Mouse (Mus musculus) ES-E14 (cell line): ENCODE results near the gene Mboat2. TPM values are rescaled to one million over a fixed set of nuclear protein-coding genes. Genes with fewer than 3 reads are reported as not detected.

Experiments
- DNase-seq: peaks from one replicate; pipeline ENCODE4 v3.0.0-alpha.2; 2013; ENCODE audit warnings: low read depth, low spot score
- H3K27ac ChIP-seq: 2 replicates; pipeline ENCODE4 v1.5.1; 2012; ENCODE audit warnings: low read depth, mild to moderate bottlenecking, low read length, moderate library complexity, mixed read lengths; ENCODE audit not compliant: poor library complexity, insufficient read depth, severe bottlenecking
- H3K36me3 ChIP-seq: 2 replicates; pipeline ENCODE4 v1.6.1; 2012; ENCODE audit warnings: mild to moderate bottlenecking, low read length, moderate library complexity, mixed read lengths; ENCODE audit not compliant: control insufficient read depth, poor library complexity, insufficient read depth, severe bottlenecking
- H3K4me1 ChIP-seq, 2 experiments: fragments of 150-350 bp in 1 of 2; sonication (generic) in 1 of 2; 2 replicates each; pipeline ENCODE4 v1.6.1; 2012; ENCODE audit warnings: low read length in 2 of 2, mild to moderate bottlenecking in 1 of 2, mixed read lengths in 1 of 2; ENCODE audit not compliant: control insufficient read depth in 2 of 2, insufficient read depth in 2 of 2, poor library complexity in 1 of 2
- H3K4me3 ChIP-seq, 2 experiments: fragments of 150-350 bp in 1 of 2; sonication (generic) in 1 of 2; 2 replicates each; pipeline ENCODE4 v1.5.1; 2012; ENCODE audit warnings: low read length in 2 of 2, low read depth in 1 of 2, mild to moderate bottlenecking in 1 of 2, mixed read lengths in 1 of 2; ENCODE audit not compliant: insufficient read depth in 1 of 2, poor library complexity in 1 of 2, severe bottlenecking in 1 of 2
- H3K9ac ChIP-seq: 2 replicates; pipeline ENCODE4 v1.6.1; 2012; ENCODE audit warnings: low read depth, mild to moderate bottlenecking, low read length, mixed read lengths; ENCODE audit not compliant: poor library complexity, insufficient read depth, severe bottlenecking
- H3K9me3 ChIP-seq: fragments of 150-350 bp; sonication (generic); 2 replicates; pipeline ENCODE4 v1.6.1; 2012; ENCODE audit warnings: low read depth, mild to moderate bottlenecking, low read length; ENCODE audit not compliant: control insufficient read depth, insufficient read depth
- CHD2 ChIP-seq: IDR thresholded peaks from 2 replicates; pipeline ENCODE4 v1.6.1; 2014; ENCODE audit warnings: mild to moderate bottlenecking, low read depth, low read length, inconsistent platforms
- HCFC1 ChIP-seq: IDR thresholded peaks from 2 replicates; pipeline ENCODE4 v1.6.1; 2012; ENCODE audit warnings: low read length, inconsistent platforms, borderline replicate concordance; ENCODE audit not compliant: insufficient read depth
- MAFK ChIP-seq: IDR thresholded peaks from 2 replicates; pipeline ENCODE4 v1.6.1; 2014; ENCODE audit warnings: mild to moderate bottlenecking, low read depth, low read length, inconsistent platforms; ENCODE audit not compliant: insufficient read depth
- ZC3H11A ChIP-seq: IDR thresholded peaks from 2 replicates; pipeline ENCODE4 v1.6.1; 2012; ENCODE audit warnings: low read depth, mild to moderate bottlenecking, inconsistent platforms, low read length, borderline replicate concordance
- ZNF384 ChIP-seq: IDR thresholded peaks from 2 replicates; pipeline ENCODE4 v1.6.1; 2012; ENCODE audit warnings: low read depth, low read length, inconsistent platforms
- in situ Hi-C, 2 experiments: fragments of 600-800 bp; cut with MboI; formaldehyde crosslinking; loops; one replicate each; pipeline ENCODE4 v1.15.1; 2025; ENCODE audit warnings: low sequenced_read_pairs in 2 of 2, inconsistent platforms in 1 of 2; ENCODE audit not compliant: unreplicated experiment in 2 of 2
- total RNA-seq: library from RNA; depleted of rRNA; stranded (reverse); fragments of 300-350 nt; gene quantifications from 2 replicates; pipeline ENCODE4 v1.2.3, GENCODE M21; 2012

Mboat2 gene
- total RNA-seq, 1 experiment = 16.0 TPM

DNA sequence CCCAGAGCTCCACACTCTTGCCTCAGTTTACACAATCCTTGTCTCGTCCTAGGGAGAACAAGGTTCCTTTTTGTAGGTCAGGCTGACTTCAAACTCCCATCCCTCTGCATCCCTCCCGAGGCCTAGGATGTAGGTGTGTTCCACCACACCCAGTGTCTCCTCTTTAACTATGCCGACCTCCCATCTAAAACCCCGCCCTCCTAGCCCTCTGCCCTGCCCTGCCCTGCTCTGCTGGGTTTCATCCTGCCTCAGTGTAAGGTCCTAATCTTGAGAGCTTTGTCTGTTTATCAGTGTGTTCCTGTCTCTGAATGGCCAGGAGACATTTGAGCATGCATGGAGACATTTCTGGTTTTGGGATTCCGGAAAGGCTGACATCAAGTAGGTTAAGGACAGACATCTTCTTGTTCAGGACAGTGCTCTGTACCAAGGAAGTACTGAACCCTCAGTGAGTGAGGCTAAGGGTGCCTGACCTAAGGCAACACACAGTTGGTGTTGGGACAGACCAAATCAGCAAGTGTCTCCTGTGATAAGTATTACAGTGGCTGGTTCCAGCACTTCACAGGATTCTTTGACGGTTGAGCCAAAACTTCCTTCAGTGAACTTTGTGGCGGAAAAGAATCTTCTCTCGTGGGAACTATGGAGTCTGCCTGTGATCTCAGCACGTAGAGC is 112.1 kb downstream of the Mboat2 start:
- no peak for TF ChIP-seq CHD2
- no peak for TF ChIP-seq MAFK
- TF ChIP-seq ZC3H11A = no peak
- TF ChIP-seq ZNF384 = no peak
- TF ChIP-seq HCFC1 = no peak
- H3K4me3 ChIP-seq = no peak overlapping the region
- no peak for DNase-seq
- H3K36me3 ChIP-seq = peaks cover 14% of the 10 kb centered on the region; the same call in 1 of the 2 replicates
- no peak overlapping the region for H3K27ac ChIP-seq
- H3K9me3 ChIP-seq = no peaks in the 10 kb centered on the region
- in situ Hi-C loops = loop anchor here in 1 of 2 experiments (10.0 kb wide), 1 partner anchor 228 kb away; no protein-coding TSS in a partner anchor
- no peaks in the 10 kb centered on the region for H3K4me1 ChIP-seq
- H3K9ac ChIP-seq = no peak overlapping the region

DNA sequence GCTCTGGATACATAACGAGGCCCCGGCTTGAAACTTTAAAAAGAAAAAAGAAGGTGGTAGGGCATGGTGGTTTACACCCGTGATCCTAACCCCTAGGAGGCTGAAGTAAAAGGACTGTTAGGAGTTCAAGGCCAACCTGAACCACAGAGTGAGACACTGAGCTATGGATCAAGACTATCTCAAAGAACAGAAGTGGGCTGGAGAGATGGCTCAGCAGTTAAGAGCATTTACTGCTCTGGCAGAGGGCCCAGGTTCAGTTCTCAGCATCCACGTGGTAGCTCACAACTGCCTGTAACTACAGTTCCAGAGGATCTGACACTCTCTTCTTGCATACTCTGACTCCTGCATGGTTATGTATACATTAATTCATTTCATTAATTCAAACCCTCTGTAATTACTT is 112.7 kb downstream of the Mboat2 start:
- in situ Hi-C loops = loop anchor here in 1 of 2 experiments (10.0 kb wide), 1 partner anchor 229 kb away; no protein-coding TSS in a partner anchor
- peaks cover 14% of the 10 kb centered on the region; the same call in 1 of the 2 replicates for H3K36me3 ChIP-seq
- H3K9me3 ChIP-seq = no peaks in the 10 kb centered on the region
- no peak overlapping the region for H3K9ac ChIP-seq
- H3K4me1 ChIP-seq = no peaks in the 10 kb centered on the region
- DNase-seq = no peak
- no peak for TF ChIP-seq CHD2
- TF ChIP-seq ZC3H11A = no peak
- no peak for TF ChIP-seq HCFC1
- no peak for TF ChIP-seq ZNF384
- TF ChIP-seq MAFK = no peak
- H3K4me3 ChIP-seq = no peak overlapping the region
- H3K27ac ChIP-seq = no peak overlapping the region

DNA sequence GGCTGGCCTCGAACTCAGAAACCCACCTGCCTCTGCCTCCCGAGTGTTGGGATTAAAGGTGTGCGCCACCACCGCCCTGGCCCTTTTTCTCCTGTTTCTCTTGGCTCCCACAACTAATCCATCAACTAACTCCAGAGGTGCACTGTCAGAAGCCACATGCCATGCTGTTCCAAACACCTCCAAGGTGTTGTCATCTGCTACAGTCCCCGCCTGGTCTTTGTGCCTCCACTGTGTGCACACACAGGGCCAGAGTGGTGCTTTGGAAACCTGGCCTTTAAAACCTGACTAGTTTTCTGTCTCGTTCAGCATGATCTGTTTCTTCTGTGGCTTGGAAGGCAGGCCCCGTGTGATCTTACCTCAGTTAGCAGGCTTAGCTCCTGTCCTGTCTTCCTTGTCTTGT is 113.9 kb downstream of the Mboat2 start:
- no peak overlapping the region for H3K4me3 ChIP-seq
- H3K36me3 ChIP-seq = peaks cover 14% of the 10 kb centered on the region; the same call in 1 of the 2 replicates
- no peak for DNase-seq
- H3K4me1 ChIP-seq = no peaks in the 10 kb centered on the region
- in situ Hi-C loops = loop anchor here in 1 of 2 experiments (10.0 kb wide), 1 partner anchor 230 kb away; no protein-coding TSS in a partner anchor
- no peak overlapping the region for H3K27ac ChIP-seq
- TF ChIP-seq ZNF384 (no peak), HCFC1 (no peak), ZC3H11A (no peak), CHD2 (no peak), MAFK (no peak)
- no peak overlapping the region for H3K9ac ChIP-seq
- no peaks in the 10 kb centered on the region for H3K9me3 ChIP-seq

DNA sequence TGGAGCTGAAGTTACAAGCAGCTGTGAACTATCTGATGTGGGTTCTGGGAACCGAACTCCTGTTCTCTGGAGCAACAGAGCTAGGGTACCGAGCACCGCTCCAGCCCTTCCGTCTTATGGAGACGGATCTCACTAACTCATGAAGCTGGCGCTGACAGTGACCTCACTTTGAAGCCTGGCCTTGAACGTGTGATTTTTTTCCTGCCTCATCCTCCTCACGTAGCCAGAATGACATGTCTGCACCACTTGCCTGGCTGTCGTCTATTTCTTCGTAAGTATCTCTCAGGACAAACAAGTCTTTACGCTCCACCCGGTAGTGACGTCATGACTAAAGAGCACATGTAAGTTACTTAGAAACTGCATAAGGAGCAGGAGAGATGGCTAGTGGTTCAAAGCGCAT is 116.4 kb downstream of the Mboat2 start:
- in situ Hi-C loops = loop anchor here in 1 of 2 experiments (10.0 kb wide), 1 partner anchor 232 kb away; no protein-coding TSS in a partner anchor
- Histone ChIP-seq H3K4me3 (no peak overlapping the region), H3K36me3 (peaks cover 8% of the 10 kb centered on the region; the same call in 1 of the 2 replicates), H3K4me1 (no peaks in the 10 kb centered on the region), H3K9ac (no peak overlapping the region), H3K9me3 (no peaks in the 10 kb centered on the region), H3K27ac (no peak overlapping the region)
- TF ChIP-seq ZC3H11A = no peak
- no peak for TF ChIP-seq ZNF384
- DNase-seq = no peak

DNA sequence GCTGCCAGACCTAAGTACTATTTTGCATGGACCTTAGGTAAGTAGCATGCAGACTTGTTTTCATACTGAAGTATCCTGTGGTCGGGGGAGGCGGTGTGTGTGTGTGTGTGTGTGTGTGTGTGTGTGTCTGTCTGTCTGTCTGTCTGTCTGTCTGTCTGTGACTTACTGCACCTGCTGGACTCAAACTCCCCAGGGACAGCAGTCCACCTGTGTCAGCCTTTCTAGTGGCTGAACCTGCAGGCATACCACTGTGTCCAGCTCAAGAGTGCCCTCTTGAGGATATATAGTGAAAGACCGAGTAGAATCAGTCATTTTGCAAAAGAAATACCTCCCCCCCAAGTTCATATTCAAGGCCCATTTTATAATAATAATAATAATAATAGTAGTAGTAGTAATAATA is 117.7 kb downstream of the Mboat2 start:
- Histone ChIP-seq H3K27ac (no peak overlapping the region), H3K4me1 (no peaks in the 10 kb centered on the region), H3K4me3 (no peak overlapping the region), H3K9me3 (no peaks in the 10 kb centered on the region), H3K36me3 (peaks cover 8% of the 10 kb centered on the region; the same call in 1 of the 2 replicates), H3K9ac (no peak overlapping the region)
- DNase-seq = no peak
- in situ Hi-C loops = loop anchor here in 1 of 2 experiments (10.0 kb wide), 1 partner anchor 234 kb away; no protein-coding TSS in a partner anchor
- TF ChIP-seq CHD2 (no peak), ZNF384 (no peak), HCFC1 (no peak), ZC3H11A (no peak), MAFK (no peak)
